Mouse (Mus musculus): Measurements from ENCODE around the gene Tmem183a. TPM values are rescaled to one million over a fixed set of nuclear protein-coding genes. Genes with fewer than 3 reads are reported as not detected.

The Tmem183a gene
- total and polyA plus RNA-seq, 2 experiments from 2014 or later: 125 to 286 TPM

DNA sequence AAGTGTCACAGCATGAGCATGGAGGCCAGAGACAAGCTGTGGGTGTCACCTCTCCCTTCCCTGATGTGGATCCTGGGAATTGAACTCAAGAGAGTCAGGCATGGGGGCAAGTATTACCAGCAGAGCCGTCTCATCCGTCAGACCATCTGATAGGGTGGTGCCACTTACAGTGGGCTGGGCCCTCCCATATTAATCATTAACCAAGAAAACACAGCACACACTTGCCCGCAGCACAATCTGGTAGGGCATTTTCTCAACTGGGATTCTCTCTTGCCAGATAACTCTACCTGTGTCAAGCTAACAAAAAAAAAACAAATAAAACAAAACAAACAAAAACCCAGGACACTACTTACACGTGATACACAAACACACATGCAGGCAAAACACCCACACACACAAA lies 4.3 kb downstream of the Tmem183a start:
- 94% methylated on average over 4 of the region's 4 CpGs for WGBS
- Histone ChIP-seq H3K9me3 (ENCODE audit: low read length) (no peaks in the 10 kb centered on the region), H3K4me1 (ENCODE audit: insufficient read depth, low read length) (no peaks in the 10 kb centered on the region), H3K9ac (replicated peaks; ENCODE audit: low read length, poor library complexity, severe bottlenecking) (no peak overlapping the region), H3K4me2 (ENCODE audit: low read depth, low read length, poor library complexity, severe bottlenecking) (no peak overlapping the region), H3K4me3 (ENCODE audit: low read depth, low read length) (no peak overlapping the region), H3K27me3 (ENCODE audit: insufficient read depth, low read length) (no peaks in the 10 kb centered on the region), H3K36me3 (ENCODE audit: insufficient read depth, low read length) (peaks cover 44% of the 10 kb centered on the region), H3K27ac (ENCODE audit: low read depth, low read length) (no peak overlapping the region)
- ATAC-seq (ENCODE audit: low FRiP score): no peak
- no peak for DNase-seq (ENCODE audit: low spot score)
- no peak for TF ChIP-seq CTCF (IDR thresholded peaks at IDR 0.05)

DNA sequence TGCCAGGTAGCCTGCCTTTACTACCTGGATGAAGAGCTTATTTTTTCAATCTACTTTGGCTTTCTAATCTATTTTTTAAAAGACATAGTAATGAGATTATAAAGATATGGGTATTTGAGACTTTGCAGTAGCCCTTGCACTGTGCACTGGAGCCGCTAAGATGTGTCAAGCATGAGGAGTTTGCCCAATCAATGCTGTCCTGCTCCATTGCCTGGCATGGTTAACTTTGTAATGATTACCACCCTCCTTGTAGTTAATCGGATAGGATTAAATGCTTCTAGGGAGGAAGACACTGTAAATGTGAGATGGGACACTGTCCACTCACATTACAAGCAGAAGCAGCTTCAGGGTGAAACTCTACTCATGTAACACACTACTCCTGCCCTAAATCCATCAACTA lies 8.5 kb downstream of the Tmem183a start:
- no peak overlapping the region for H3K4me3 ChIP-seq (ENCODE audit: low read depth, low read length)
- no peak overlapping the region for H3K27ac ChIP-seq (ENCODE audit: low read depth, low read length)
- no peak for ATAC-seq (ENCODE audit: low FRiP score)
- H3K4me2 ChIP-seq (ENCODE audit: low read depth, low read length, poor library complexity, severe bottlenecking): no peak overlapping the region
- DNase-seq (ENCODE audit: low spot score): no peak
- H3K36me3 ChIP-seq (ENCODE audit: insufficient read depth, low read length): peaks cover 63% of the 10 kb centered on the region
- 91% methylated on average over 2 of the region's 2 CpGs for WGBS
- H3K9ac ChIP-seq (replicated peaks; ENCODE audit: low read length, poor library complexity, severe bottlenecking): no peak overlapping the region
- H3K9me3 ChIP-seq (ENCODE audit: low read length): no peaks in the 10 kb centered on the region
- H3K27me3 ChIP-seq (ENCODE audit: insufficient read depth, low read length): no peaks in the 10 kb centered on the region
- no peak for TF ChIP-seq CTCF (IDR thresholded peaks at IDR 0.05)
- no peaks in the 10 kb centered on the region for H3K4me1 ChIP-seq (ENCODE audit: insufficient read depth, low read length)

DNA sequence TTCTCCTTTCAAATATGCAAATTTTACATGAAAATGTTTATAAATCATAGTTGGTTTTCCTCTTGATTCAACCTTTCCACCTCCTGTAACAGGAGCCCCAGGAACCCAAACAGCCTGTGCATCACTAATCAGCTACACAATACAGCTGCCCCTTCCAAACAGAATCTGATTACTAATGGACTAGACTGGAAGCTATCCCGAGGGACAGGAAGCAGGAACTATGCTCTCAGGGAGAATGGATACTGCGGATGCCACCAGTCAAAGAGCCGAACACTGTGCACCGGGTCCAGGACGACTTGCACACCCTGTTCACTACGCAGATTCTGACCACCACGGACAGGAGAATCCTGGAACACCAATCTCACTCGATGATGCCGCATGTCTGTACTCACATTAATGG lies 14.0 kb downstream of the Tmem183a start:
- Histone ChIP-seq H3K9ac (replicated peaks; ENCODE audit: low read length, poor library complexity, severe bottlenecking) (no peak overlapping the region), H3K4me1 (ENCODE audit: insufficient read depth, low read length) (no peaks in the 10 kb centered on the region), H3K27me3 (ENCODE audit: insufficient read depth, low read length) (no peaks in the 10 kb centered on the region), H3K4me2 (ENCODE audit: low read depth, low read length, poor library complexity, severe bottlenecking) (no peak overlapping the region), H3K36me3 (ENCODE audit: insufficient read depth, low read length) (peaks cover 42% of the 10 kb centered on the region), H3K9me3 (ENCODE audit: low read length) (no peaks in the 10 kb centered on the region), H3K4me3 (ENCODE audit: low read depth, low read length) (no peak overlapping the region), H3K27ac (ENCODE audit: low read depth, low read length) (no peak overlapping the region)
- no peak for TF ChIP-seq CTCF (IDR thresholded peaks at IDR 0.05)
- no peak for ATAC-seq (ENCODE audit: low FRiP score)
- WGBS: 89% methylated on average over 9 of the region's 9 CpGs
- no peak for DNase-seq (ENCODE audit: low spot score)

DNA sequence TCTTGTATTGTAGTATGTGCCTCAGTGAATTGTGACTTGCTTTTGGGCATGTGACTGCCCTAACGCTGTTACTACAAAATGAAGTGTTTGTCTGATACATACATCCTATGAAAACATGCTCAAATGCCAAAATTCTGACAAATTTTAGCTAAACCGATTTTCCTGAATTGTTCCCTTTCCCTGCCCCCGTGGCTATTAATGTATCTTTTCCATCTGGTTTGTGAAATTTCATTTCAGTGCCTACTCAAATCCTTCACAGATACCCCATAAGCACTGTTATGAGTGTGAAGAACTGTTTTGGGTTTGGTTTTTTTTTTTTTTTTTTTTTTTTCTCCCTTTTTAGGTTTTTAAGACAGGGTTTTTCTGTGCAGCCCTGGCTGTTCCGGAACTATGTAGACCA lies 16.7 kb downstream of the Tmem183a start:
- TF ChIP-seq CTCF (IDR thresholded peaks at IDR 0.05): no peak
- 76% methylated on average over 4 of the region's 4 CpGs for WGBS
- Histone ChIP-seq H3K9me3 (ENCODE audit: low read length) (no peaks in the 10 kb centered on the region), H3K27ac (ENCODE audit: low read depth, low read length) (peak overlapping the region; percentile 84), H3K4me3 (ENCODE audit: low read depth, low read length) (peak overlapping the region; percentile 66), H3K36me3 (ENCODE audit: insufficient read depth, low read length) (peaks cover 24% of the 10 kb centered on the region), H3K27me3 (ENCODE audit: insufficient read depth, low read length) (no peaks in the 10 kb centered on the region), H3K9ac (replicated peaks; ENCODE audit: low read length, poor library complexity, severe bottlenecking) (no peak overlapping the region), H3K4me2 (ENCODE audit: low read depth, low read length, poor library complexity, severe bottlenecking) (peak overlapping the region; percentile 78), H3K4me1 (ENCODE audit: insufficient read depth, low read length) (no peaks in the 10 kb centered on the region)
- no peak for DNase-seq (ENCODE audit: low spot score)
- no peak for ATAC-seq (ENCODE audit: low FRiP score)

DNA sequence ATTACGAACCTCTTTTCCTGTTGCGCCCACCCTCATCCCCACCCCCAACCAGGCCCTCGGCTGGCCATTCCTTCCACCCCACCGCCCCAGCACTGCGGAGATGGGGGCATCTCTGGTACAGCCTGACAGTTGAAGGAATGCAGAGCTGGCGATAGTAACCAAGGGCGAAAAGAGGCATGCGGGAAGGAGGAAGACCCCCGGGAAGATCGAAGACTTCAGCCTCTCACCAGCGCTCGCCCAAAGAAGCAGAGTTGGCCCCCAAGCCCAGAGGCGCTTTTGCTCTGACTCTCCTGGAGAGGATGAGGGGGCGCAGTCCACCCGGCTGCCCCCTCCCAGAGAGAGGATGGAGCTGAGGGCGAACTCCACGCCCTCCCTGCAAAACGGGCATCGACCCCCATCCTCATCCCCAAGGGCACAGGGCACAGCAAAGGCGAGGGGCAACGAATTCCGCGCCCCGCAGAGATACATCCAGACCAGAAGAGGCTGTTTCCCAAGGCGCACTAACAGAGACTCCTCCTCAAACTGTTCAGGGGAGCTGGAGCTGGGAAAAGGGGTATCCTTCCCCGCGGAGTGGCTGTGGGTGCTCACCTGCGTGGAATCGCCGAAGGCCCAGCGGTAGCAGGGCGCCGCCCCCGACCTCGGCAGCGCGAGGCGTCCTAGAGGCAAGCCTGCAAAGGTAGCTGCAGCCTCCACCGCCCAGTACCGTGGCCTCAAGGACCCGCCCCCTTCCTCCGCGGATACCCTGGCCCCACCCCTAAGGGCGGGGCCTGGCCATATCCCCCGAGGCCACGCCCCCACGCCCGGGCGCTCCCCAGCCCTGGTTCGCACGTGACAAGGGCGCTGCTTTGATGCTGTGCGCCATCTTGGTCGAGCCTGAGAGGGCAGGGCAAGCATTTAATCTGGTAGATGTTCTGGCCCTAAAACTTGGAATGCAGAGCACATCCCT lies 17.5 kb downstream of the Tmem183a start:
- Histone ChIP-seq H3K27ac (ENCODE audit: low read depth, low read length) (peak overlapping the region; percentile 84), H3K9me3 (ENCODE audit: low read length) (no peaks in the 10 kb centered on the region), H3K36me3 (ENCODE audit: insufficient read depth, low read length) (peaks cover 17% of the 10 kb centered on the region), H3K4me3 (ENCODE audit: low read depth, low read length) (peak overlapping the region; percentile 66), H3K4me1 (ENCODE audit: insufficient read depth, low read length) (no peaks in the 10 kb centered on the region), H3K9ac (replicated peaks; ENCODE audit: low read length, poor library complexity, severe bottlenecking) (peak overlapping the region; percentile 87), H3K4me2 (ENCODE audit: low read depth, low read length, poor library complexity, severe bottlenecking) (peak overlapping the region; percentile 78), H3K27me3 (ENCODE audit: insufficient read depth, low read length) (no peaks in the 10 kb centered on the region)
- ATAC-seq (ENCODE audit: low FRiP score): peak; percentile 94
- under 1% methylated on average over 54 of the region's 54 CpGs for WGBS
- DNase-seq (ENCODE audit: low spot score): peak; percentile 95
- TF ChIP-seq CTCF (IDR thresholded peaks at IDR 0.05): no peak

DNA sequence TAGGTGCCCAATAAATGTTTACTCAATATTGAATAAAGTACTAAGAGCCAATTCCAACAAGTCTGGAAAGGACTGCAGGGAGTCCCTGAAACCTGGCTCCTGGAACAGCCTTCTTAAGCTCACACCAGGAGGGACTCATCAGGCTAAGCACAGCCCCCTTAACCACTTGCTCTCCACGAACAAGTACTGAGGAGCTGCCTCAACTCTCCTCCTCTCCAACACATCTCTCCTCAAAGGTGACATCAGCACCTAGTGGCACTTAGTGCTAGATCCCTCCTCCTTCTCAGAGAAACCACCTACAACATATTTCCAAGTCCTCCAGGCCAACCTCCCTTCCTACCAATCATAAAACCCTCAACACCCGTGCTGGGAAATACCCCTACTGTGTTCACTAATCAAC lies 18.2 kb downstream of the Tmem183a start:
- H3K36me3 ChIP-seq (ENCODE audit: insufficient read depth, low read length): peaks cover 17% of the 10 kb centered on the region
- peak; percentile 21; the same call in 1 of the 2 replicates for TF ChIP-seq CTCF (IDR thresholded peaks at IDR 0.05)
- no peaks in the 10 kb centered on the region for H3K9me3 ChIP-seq (ENCODE audit: low read length)
- H3K9ac ChIP-seq (replicated peaks; ENCODE audit: low read length, poor library complexity, severe bottlenecking): peak overlapping the region; percentile 87
- H3K4me1 ChIP-seq (ENCODE audit: insufficient read depth, low read length): no peaks in the 10 kb centered on the region
- ATAC-seq (ENCODE audit: low FRiP score) (peak; percentile 45), DNase-seq (ENCODE audit: low spot score) (peak; percentile 65)
- peak overlapping the region; percentile 84 for H3K27ac ChIP-seq (ENCODE audit: low read depth, low read length)
- H3K4me3 ChIP-seq (ENCODE audit: low read depth, low read length): peak overlapping the region; percentile 66
- 0% methylated on average over 2 of the region's 2 CpGs for WGBS
- no peaks in the 10 kb centered on the region for H3K27me3 ChIP-seq (ENCODE audit: insufficient read depth, low read length)
- H3K4me2 ChIP-seq (ENCODE audit: low read depth, low read length, poor library complexity, severe bottlenecking): peak overlapping the region; percentile 78
